23 mouse cellular contexts compared by ENCODE assay signal in the genomic region with DNA sequence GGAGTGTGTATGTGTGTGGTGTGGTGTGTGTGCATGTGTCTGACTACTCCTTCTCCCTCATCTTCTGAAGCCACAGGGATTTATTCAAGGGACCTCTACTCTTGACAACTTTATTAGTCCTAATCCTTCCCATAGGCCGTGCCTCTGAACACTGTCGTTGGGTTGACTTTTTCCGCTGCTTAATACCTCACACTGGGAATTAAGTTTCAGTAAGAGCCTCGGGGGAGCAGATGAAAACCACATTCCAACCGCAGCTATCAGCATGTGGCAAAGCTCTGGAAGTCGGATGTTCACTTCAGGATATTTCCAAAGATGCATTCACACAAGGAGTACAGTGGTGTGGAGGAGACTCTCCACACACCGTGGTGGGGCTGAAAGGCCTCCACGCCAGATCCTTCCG.
DNase-seq lines count a peak whose midpoint lies in the region; ATAC-seq and TF ChIP-seq lines count a peak whose summit lies in the region.
"Had no signal": no experiment of that assay in that cellular context is flagged by ENCODE, and none has a peak within 500 bp of the region (broad histone marks: within the 10 kb centered on the region; RNA-seq: fewer than 3 reads in every experiment).

No protein-coding gene starts in this region.

- H3K27me3 ChIP-seq in kidney, postnatal 0 days (ENCODE audit: insufficient read depth, low read length), result no peaks in the 10 kb centered on the region
- no peaks in the 10 kb centered on the region for H3K27me3 ChIP-seq in Patski
- H3K27me3 ChIP-seq: heart, embryonic 13.5 days; hindbrain, embryonic 15.5 days had no signal

- H3K9ac ChIP-seq in kidney, postnatal 0 days (ENCODE audit: low read depth, low read length), result no peak overlapping the region
- H3K9ac ChIP-seq: embryonic facial prominence, embryonic 13.5 days; heart, embryonic 13.5 days; hindbrain, embryonic 15.5 days had no signal

- no peak for ATAC-seq in kidney, postnatal 0 days (replicated peaks; ENCODE audit: low FRiP score, low read depth)
- peak; percentile 24 for ATAC-seq in Patski
- ATAC-seq: activated CD4-positive, CD25-positive, alpha-beta regulatory T cell, adult 4 months; forebrain, embryonic 16.5 days; intestine, embryonic 16.5 days had no signal

- no peaks in the 10 kb centered on the region for H3K4me1 ChIP-seq in kidney, postnatal 0 days (replicated peaks; ENCODE audit: insufficient read depth, low read length)
- H3K4me1 ChIP-seq: heart, embryonic 13.5 days had no signal

- H3K27ac ChIP-seq in kidney, postnatal 0 days, result no peak overlapping the region
- H3K27ac ChIP-seq: embryonic facial prominence, embryonic 13.5 days; heart, embryonic 13.5 days; hindbrain, embryonic 15.5 days had no signal

- H3K9me3 ChIP-seq in kidney, postnatal 0 days (replicated peaks; ENCODE audit: low read length), result no peaks in the 10 kb centered on the region
- H3K9me3 ChIP-seq: embryonic facial prominence, embryonic 13.5 days; G1E; heart, embryonic 13.5 days; hindbrain, embryonic 15.5 days had no signal

- no peak for TF ChIP-seq CTCF in kidney, postnatal 0 days (IDR thresholded peaks at IDR 0.05; ENCODE audit: low read depth)
- TF ChIP-seq CTCF in Patski (IDR thresholded peaks at IDR 0.05), result no peak

- CTCF ChIA-PET in Patski (lab: Charles Lee), result interaction anchor here (3.7 kb wide), 1 partner anchor 12 kb away, joined by 9 read pairs; no protein-coding TSS in a partner anchor

- POLR2A ChIA-PET in Patski (lab: Charles Lee), result interaction anchor here (0.6 kb wide), 1 partner anchor 256 kb away, joined by 3 read pairs; no protein-coding TSS in a partner anchor

- WGBS in kidney, postnatal 0 days, result 59% methylated on average over 9 of the region's 9 CpGs

- no peak overlapping the region for H3K4me3 ChIP-seq in kidney, postnatal 0 days (replicated peaks; ENCODE audit: low read depth, low read length)
- H3K4me3 ChIP-seq: embryonic facial prominence, embryonic 13.5 days; heart, embryonic 13.5 days; hindbrain, embryonic 15.5 days had no signal

- H3K36me3 ChIP-seq in kidney, postnatal 0 days (ENCODE audit: insufficient read depth, low read length), result no peaks in the 10 kb centered on the region
- H3K36me3 ChIP-seq: embryonic facial prominence, embryonic 13.5 days; G1E; heart, embryonic 13.5 days; hindbrain, embryonic 15.5 days had no signal

- in situ Hi-C loops in Patski (cut with MboI; ENCODE audit: low pct_unique_long_range_greater_than_20kb), result no loop called here

- DNase-seq in embryo, embryonic 10.5 days (ENCODE audit: low spot score), result peak; percentile 13
- no peak for DNase-seq in embryo, embryonic 10 days (ENCODE audit: low spot score)
- peak; percentile 34 for DNase-seq in kidney, postnatal 0 days (ENCODE audit: low spot score)
- DNase-seq in kidney, postnatal 36 days, result no peak
- DNase-seq in Patski (ENCODE audit: low read depth, low spot score), result peak; percentile 41
- DNase-seq in kidney, postnatal 14 days, result no peak
- DNase-seq in kidney, adult 9 months, result no peak
- DNase-seq: adrenal gland, adult 2 months; adrenal gland, postnatal 25 days; cerebellum, adult 18-20 months; cerebellum, adult 9-11 months; cerebellum, postnatal 36 days; embryo, embryonic 11 days; gastrocnemius, postnatal 25 days; heart, postnatal 36 days; kidney, adult 2 months had no signal

- no peak overlapping the region for H3K4me2 ChIP-seq in kidney, postnatal 0 days (ENCODE audit: low read length)
- H3K4me2 ChIP-seq: embryonic facial prominence, embryonic 13.5 days; heart, embryonic 13.5 days; hindbrain, embryonic 15.5 days had no signal

Comparison
In these comparisons a context has a peak if more than half of its experiments do, and no peak if none do; other contexts are left out.
1. DNase-seq: peak in embryo, embryonic 10.5 days (single experiment), kidney, postnatal 0 days (single experiment) and Patski (single experiment); none in embryo, embryonic 10 days (single experiment), kidney, postnatal 36 days (0 of 2), kidney, postnatal 14 days (single experiment) and kidney, adult 9 months (single experiment).